16 mouse cellular contexts compared by ENCODE assay signal in the genomic region with DNA sequence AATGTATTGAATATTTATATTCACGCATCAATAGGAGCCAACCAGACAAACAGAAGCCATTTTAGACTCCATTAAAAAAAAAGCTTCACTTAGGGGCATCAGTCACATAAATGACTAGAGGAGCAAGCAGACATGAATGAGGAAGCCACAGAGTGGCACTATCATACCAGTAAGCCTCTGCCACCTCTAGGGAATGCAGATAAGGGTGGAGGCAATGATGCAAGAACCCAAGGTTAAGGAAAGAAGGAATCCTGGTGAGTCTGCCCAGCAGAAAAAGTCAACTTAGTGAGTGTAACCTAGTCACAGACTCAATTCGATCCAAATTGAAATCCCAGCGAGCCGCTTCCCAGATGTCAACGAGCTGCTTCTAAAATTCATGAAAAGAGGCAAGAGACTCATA. TPM values are rescaled to one million over a fixed set of nuclear protein-coding genes. Genes with fewer than 3 reads are reported as not detected.
A peak's percentile ranks its signal among the peaks of the same experiment; 100 is the strongest.
DNase-seq lines count a peak whose midpoint lies in the region; ATAC-seq and TF ChIP-seq lines count a peak whose summit lies in the region.
"Had no signal": no experiment of that assay in that cellular context is flagged by ENCODE, and none has a peak within 500 bp of the region (broad histone marks: within the 10 kb centered on the region; RNA-seq: fewer than 3 reads in every experiment).

No protein-coding gene starts in this region.

- no peaks in the 10 kb centered on the region for H3K4me1 ChIP-seq in kidney, postnatal 0 days (replicated peaks; ENCODE audit: insufficient read depth, low read length)
- H3K4me1 ChIP-seq in kidney, embryonic 14.5 days (ENCODE audit: control insufficient read depth, insufficient read depth, low read length) = no peaks in the 10 kb centered on the region
- H3K4me1 ChIP-seq: forebrain, embryonic 10.5 days; limb, embryonic 15.5 days; midbrain, embryonic 13.5 days had no signal

- peak; percentile 25; the same call in 1 of the 2 replicates for TF ChIP-seq CTCF in kidney, postnatal 0 days (IDR thresholded peaks at IDR 0.05; ENCODE audit: low read depth)

- H3K9me3 ChIP-seq in kidney, postnatal 0 days (replicated peaks; ENCODE audit: low read length) = no peaks in the 10 kb centered on the region
- H3K9me3 ChIP-seq in kidney, embryonic 14.5 days (ENCODE audit: control insufficient read depth, low read length) = no peaks in the 10 kb centered on the region
- H3K9me3 ChIP-seq: forebrain, embryonic 10.5 days; limb, embryonic 15.5 days; midbrain, embryonic 13.5 days had no signal

- H3K36me3 ChIP-seq in kidney, postnatal 0 days (ENCODE audit: insufficient read depth, low read length) = no peaks in the 10 kb centered on the region
- no peaks in the 10 kb centered on the region for H3K36me3 ChIP-seq in kidney, embryonic 14.5 days (ENCODE audit: control insufficient read depth, insufficient read depth, low read length)
- H3K36me3 ChIP-seq: forebrain, embryonic 10.5 days; limb, embryonic 15.5 days; midbrain, embryonic 13.5 days had no signal

- peak; percentile 56 for DNase-seq in adrenal gland, adult 2 months
- DNase-seq in adrenal gland, postnatal 4 days (ENCODE audit: low spot score in 2 of 2) = no peak
- DNase-seq in kidney, postnatal 0 days (ENCODE audit: low spot score) = no peak
- no peak for DNase-seq in kidney, adult 9 months
- DNase-seq in 416B (ENCODE audit: low read depth) = peak; percentile 83
- no peak for DNase-seq in embryo, embryonic 10 days (ENCODE audit: low spot score)
- DNase-seq: cerebellum, adult 11 months; cerebellum, postnatal 25 days; kidney, adult 8-10 months; thymus, postnatal 4 days had no signal

- no peak for ATAC-seq in kidney, postnatal 0 days (replicated peaks; ENCODE audit: low FRiP score, low read depth)
- ATAC-seq in common myeloid progenitor, adult 5-6 weeks (replicated peaks; ENCODE audit: low read depth, poor library complexity, severe bottlenecking) = peak; percentile 62
- no peak for ATAC-seq in kidney, embryonic 14.5 days (ENCODE audit: low FRiP score, low TSS enrichment)
- ATAC-seq: midbrain, embryonic 13.5 days had no signal

- no peak overlapping the region for H3K9ac ChIP-seq in kidney, postnatal 0 days (ENCODE audit: low read depth, low read length)
- H3K9ac ChIP-seq in kidney, embryonic 14.5 days (ENCODE audit: low read depth, low read length) = no peak overlapping the region
- H3K9ac ChIP-seq: hindbrain, embryonic 14.5 days; limb, embryonic 15.5 days; midbrain, embryonic 13.5 days had no signal

- H3K27me3 ChIP-seq in kidney, postnatal 0 days (ENCODE audit: insufficient read depth, low read length) = no peaks in the 10 kb centered on the region
- H3K27me3 ChIP-seq in kidney, embryonic 14.5 days (ENCODE audit: control insufficient read depth, insufficient read depth, low read length) = no peaks in the 10 kb centered on the region
- H3K27me3 ChIP-seq: limb, embryonic 15.5 days; midbrain, embryonic 13.5 days had no signal

- H3K27ac ChIP-seq in kidney, postnatal 0 days = no peak overlapping the region
- no peak overlapping the region for H3K27ac ChIP-seq in kidney, embryonic 14.5 days (ENCODE audit: low read depth, low read length)
- H3K27ac ChIP-seq: forebrain, embryonic 10.5 days; hindbrain, embryonic 14.5 days; limb, embryonic 15.5 days; midbrain, embryonic 13.5 days had no signal

- H3K4me3 ChIP-seq in kidney, postnatal 0 days (replicated peaks; ENCODE audit: low read depth, low read length) = no peak overlapping the region
- no peak overlapping the region for H3K4me3 ChIP-seq in kidney, embryonic 14.5 days (ENCODE audit: low read length)
- H3K4me3 ChIP-seq: forebrain, embryonic 10.5 days; limb, embryonic 15.5 days; midbrain, embryonic 13.5 days had no signal

- H3K4me2 ChIP-seq in kidney, postnatal 0 days (ENCODE audit: low read length) = no peak overlapping the region
- H3K4me2 ChIP-seq in kidney, embryonic 14.5 days (replicated peaks; ENCODE audit: low read depth, low read length) = no peak overlapping the region
- H3K4me2 ChIP-seq: hindbrain, embryonic 14.5 days; limb, embryonic 15.5 days; midbrain, embryonic 13.5 days had no signal

- WGBS in kidney, postnatal 0 days = 93% methylated on average over 5 of the region's 5 CpGs
- 92% methylated on average over 5 of the region's 5 CpGs for WGBS in kidney, embryonic 14.5 days

RNA-seq across cellular contexts. Expression of a gene that starts 38.0 kb away (rescaled TPM):
- under 1 TPM; 0.17 to 0.31 TPM for total RNA-seq in adrenal gland, adult 2 months (2021)
- not detected in 2 replicates for polyA plus RNA-seq in adrenal gland, adult 2 months (2012; rRNA removed)
- total RNA-seq in adrenal gland, postnatal 4 days (2021) = under 1 TPM; 0.06 to 0.08 TPM
- 0.01 and 0.04 TPM in 2 replicates for polyA plus RNA-seq in kidney, postnatal 0 days (2015; fragmentation: Nextera tagmentation; extraction: Ambion mirVana)
- total RNA-seq in common myeloid progenitor, adult 5-6 weeks (2017) = 0.41 and 0.49 TPM in 2 replicates
- polyA plus RNA-seq in kidney, embryonic 14.5 days (2014; fragmentation: Nextera tagmentation; extraction: Ambion mirVana) = 0.06 and 0.07 TPM in 2 replicates
- polyA plus RNA-seq: forebrain, embryonic 10.5 days had no signal

Comparison
In these comparisons a context has a peak if more than half of its experiments do, and no peak if none do; other contexts are left out.
1. DNase-seq: peak in adrenal gland, adult 2 months (single experiment) and 416B (single experiment); none in adrenal gland, postnatal 4 days (0 of 2), kidney, postnatal 0 days (single experiment), kidney, adult 9 months (single experiment) and embryo, embryonic 10 days (single experiment).